Mouse (Mus musculus): ENCODE measurements at regions not wholly inside any gene's neighbourhood (a gene's known extent, or its start where the extent isn't known, plus 50 kb on each side); places are given as distances from the start of the nearest gene placed in this dataset.
A peak's percentile ranks its signal among the peaks of the same experiment; 100 is the strongest.

DNA sequence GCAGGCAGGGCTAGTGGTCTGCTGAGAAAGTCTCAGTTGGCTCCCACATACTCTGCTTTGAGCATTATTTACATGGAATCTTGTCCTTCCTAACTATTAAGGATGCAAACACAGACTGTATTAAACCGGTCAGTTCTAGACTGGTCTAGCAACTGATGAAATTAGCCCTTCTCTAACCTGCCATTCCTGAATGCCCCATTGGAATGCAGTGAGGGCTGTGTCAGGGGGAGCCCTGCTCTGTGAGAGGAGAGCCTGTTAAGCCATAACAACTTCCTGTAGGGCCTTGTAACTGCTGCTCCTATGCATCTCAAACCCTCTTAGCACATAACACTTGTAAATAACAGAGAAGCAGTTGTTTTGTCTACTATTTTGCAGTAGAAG is 114.7 kb upstream of the Peli2 start:
- H3K9me3 ChIP-seq, result no peaks in the 10 kb centered on the region
- ATAC-seq (ENCODE audit: insufficient number of reproducible peaks, insufficient read depth, low FRiP score, low TSS enrichment, low read depth), result peak; percentile 78; the same call in 1 of the 2 replicates
- peak overlapping the region; percentile 74 for H3K27ac ChIP-seq
- WGBS, result 60% methylated on average over 1 of the region's 1 CpGs
- peak overlapping the region; percentile 17; the same call in 1 of the 2 replicates for H3K4me2 ChIP-seq
- H3K4me1 ChIP-seq (replicated peaks), result peaks cover 15% of the 10 kb centered on the region
- no peak overlapping the region for H3K9ac ChIP-seq (replicated peaks)
- no peaks in the 10 kb centered on the region for H3K27me3 ChIP-seq
- H3K36me3 ChIP-seq, result no peaks in the 10 kb centered on the region
- no peak overlapping the region for H3K4me3 ChIP-seq (replicated peaks)

- 61% methylated on average over 2 of the region's 2 CpGs for WGBS
- Histone ChIP-seq H3K4me2 (no peak overlapping the region), H3K27me3 (no peaks in the 10 kb centered on the region), H3K4me3 (replicated peaks) (no peak overlapping the region), H3K4me1 (replicated peaks) (no peaks in the 10 kb centered on the region), H3K9me3 (no peaks in the 10 kb centered on the region), H3K36me3 (no peaks in the 10 kb centered on the region), H3K27ac (no peak overlapping the region), H3K9ac (replicated peaks) (no peak overlapping the region)
- no peak for ATAC-seq (ENCODE audit: insufficient number of reproducible peaks, insufficient read depth, low FRiP score, low TSS enrichment, low read depth)
These were observed 108.0 kb upstream of the Peli2 start for GRCm38 (mm10) chr14:48012361-48013215.

DNA sequence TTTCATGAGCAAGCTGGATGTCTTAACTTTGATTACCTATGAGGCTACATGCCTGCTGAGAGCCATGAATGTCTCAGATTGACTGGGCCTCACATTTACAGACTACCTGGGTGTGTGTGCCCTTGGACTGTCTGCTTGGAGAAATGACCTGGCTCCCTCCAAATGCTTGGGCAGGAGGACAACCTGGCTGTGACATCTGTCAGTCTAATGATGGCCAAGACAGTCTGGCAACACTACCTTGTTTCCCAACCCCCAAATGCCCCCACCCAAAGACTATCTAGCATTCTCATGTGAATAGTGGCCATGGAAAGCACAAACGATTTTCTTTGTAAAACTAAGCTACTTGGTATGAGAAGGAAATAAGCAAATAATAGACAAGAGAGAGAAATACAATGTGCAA is 107.2 kb upstream of the Peli2 start:
- H3K4me2 ChIP-seq, result no peak overlapping the region
- ATAC-seq (ENCODE audit: insufficient number of reproducible peaks, insufficient read depth, low FRiP score, low TSS enrichment, low read depth), result no peak
- H3K9ac ChIP-seq (replicated peaks), result no peak overlapping the region
- H3K4me1 ChIP-seq (replicated peaks), result no peaks in the 10 kb centered on the region
- H3K36me3 ChIP-seq, result no peaks in the 10 kb centered on the region
- no peaks in the 10 kb centered on the region for H3K9me3 ChIP-seq
- 85% methylated on average over 1 of the region's 1 CpGs for WGBS
- H3K27ac ChIP-seq, result no peak overlapping the region
- H3K27me3 ChIP-seq, result no peaks in the 10 kb centered on the region
- no peak overlapping the region for H3K4me3 ChIP-seq (replicated peaks)

GRCm38 (mm10) chr14:48014776-48015175 is 105.8 kb upstream of the Peli2 start:
- Histone ChIP-seq H3K4me1 (replicated peaks) (no peaks in the 10 kb centered on the region), H3K4me2 (no peak overlapping the region)
- 82% methylated on average over 2 of the region's 2 CpGs for WGBS

DNA sequence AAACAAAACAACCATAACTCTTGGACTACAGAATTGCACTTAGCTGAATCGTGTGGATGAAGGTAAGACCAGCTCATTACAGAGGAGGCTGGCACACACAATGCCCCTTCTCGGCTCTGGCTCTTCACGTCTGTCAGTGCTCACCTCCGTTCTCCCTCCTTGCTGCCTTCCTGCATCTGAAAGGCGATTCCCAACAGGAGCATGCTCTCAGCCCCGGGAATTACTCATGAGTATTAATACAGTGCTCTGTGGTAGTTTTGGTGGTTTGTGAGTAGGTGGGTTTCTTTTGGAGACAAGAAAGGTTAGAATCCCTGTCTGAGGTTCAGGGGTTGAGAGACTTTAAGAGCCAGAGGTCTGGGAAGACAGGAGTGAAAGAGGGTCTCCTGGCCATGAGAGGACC is 102.7 kb upstream of the Peli2 start:
- Histone ChIP-seq H3K27ac (no peak overlapping the region), H3K36me3 (no peaks in the 10 kb centered on the region), H3K4me1 (replicated peaks) (no peaks in the 10 kb centered on the region), H3K4me3 (replicated peaks) (no peak overlapping the region), H3K4me2 (no peak overlapping the region), H3K27me3 (no peaks in the 10 kb centered on the region), H3K9me3 (no peaks in the 10 kb centered on the region), H3K9ac (replicated peaks) (no peak overlapping the region)
- WGBS, result 86% methylated on average over 6 of the region's 6 CpGs
- ATAC-seq (ENCODE audit: insufficient number of reproducible peaks, insufficient read depth, low FRiP score, low TSS enrichment, low read depth), result no peak

More at GRCm38 (mm10) chr14:48014776-48015175, 105.8 kb upstream of the Peli2 start:
- Histone ChIP-seq H3K9ac (replicated peaks) (no peak overlapping the region), H3K27ac (no peak overlapping the region), H3K4me3 (replicated peaks) (no peak overlapping the region), H3K27me3 (no peaks in the 10 kb centered on the region), H3K36me3 (no peaks in the 10 kb centered on the region), H3K9me3 (no peaks in the 10 kb centered on the region)
- no peak for ATAC-seq (ENCODE audit: insufficient number of reproducible peaks, insufficient read depth, low FRiP score, low TSS enrichment, low read depth)

- no peaks in the 10 kb centered on the region for H3K27me3 ChIP-seq
- no peak overlapping the region for H3K9ac ChIP-seq (replicated peaks)
- H3K27ac ChIP-seq, result no peak overlapping the region
- H3K4me1 ChIP-seq (replicated peaks), result no peaks in the 10 kb centered on the region
- 82% methylated on average over 5 of the region's 5 CpGs for WGBS
- no peak overlapping the region for H3K4me2 ChIP-seq
- no peaks in the 10 kb centered on the region for H3K36me3 ChIP-seq
- H3K9me3 ChIP-seq, result no peaks in the 10 kb centered on the region
- no peak for ATAC-seq (ENCODE audit: insufficient number of reproducible peaks, insufficient read depth, low FRiP score, low TSS enrichment, low read depth)
- H3K4me3 ChIP-seq (replicated peaks), result no peak overlapping the region
These were observed 101.3 kb upstream of the Peli2 start for GRCm38 (mm10) chr14:48019331-48019730.

DNA sequence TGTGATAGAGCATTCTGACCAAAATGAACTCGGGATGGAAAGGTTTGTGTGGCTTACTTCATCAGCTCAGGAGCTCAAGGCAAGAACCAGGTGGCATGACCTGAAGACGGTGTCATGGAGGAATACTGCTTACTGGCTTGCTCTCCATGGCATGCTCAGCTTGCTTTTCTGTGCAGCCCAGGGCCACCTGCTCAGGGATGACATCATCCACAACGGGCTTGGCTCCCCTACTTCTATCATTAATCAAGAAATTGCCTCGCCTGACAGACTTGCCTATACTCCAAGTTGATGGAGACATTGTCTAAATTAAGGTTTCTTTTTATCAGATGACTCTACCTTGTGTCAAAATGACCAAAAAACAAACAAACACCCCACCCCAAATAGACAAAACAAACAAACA is 98.4 kb upstream of the Peli2 start:
- H3K9me3 ChIP-seq, result no peaks in the 10 kb centered on the region
- no peak overlapping the region for H3K27ac ChIP-seq
- H3K4me2 ChIP-seq, result no peak overlapping the region
- no peaks in the 10 kb centered on the region for H3K36me3 ChIP-seq
- H3K9ac ChIP-seq (replicated peaks), result no peak overlapping the region
- 86% methylated on average over 4 of the region's 4 CpGs for WGBS
- no peak overlapping the region for H3K4me3 ChIP-seq (replicated peaks)
- no peaks in the 10 kb centered on the region for H3K4me1 ChIP-seq (replicated peaks)
- H3K27me3 ChIP-seq, result no peaks in the 10 kb centered on the region
- no peak for ATAC-seq (ENCODE audit: insufficient number of reproducible peaks, insufficient read depth, low FRiP score, low TSS enrichment, low read depth)

GRCm38 (mm10) chr14:48024051-48024693 is 96.5 kb upstream of the Peli2 start:
- no peaks in the 10 kb centered on the region for H3K9me3 ChIP-seq
- no peak overlapping the region for H3K4me3 ChIP-seq (replicated peaks)
- no peak overlapping the region for H3K9ac ChIP-seq (replicated peaks)
- H3K4me1 ChIP-seq (replicated peaks), result no peaks in the 10 kb centered on the region
- 86% methylated on average over 8 of the region's 8 CpGs for WGBS
- H3K27me3 ChIP-seq, result no peaks in the 10 kb centered on the region
- no peak overlapping the region for H3K27ac ChIP-seq
- ATAC-seq (ENCODE audit: insufficient number of reproducible peaks, insufficient read depth, low FRiP score, low TSS enrichment, low read depth), result no peak
- H3K36me3 ChIP-seq, result no peaks in the 10 kb centered on the region
- no peak overlapping the region for H3K4me2 ChIP-seq

- H3K9me3 ChIP-seq, result no peaks in the 10 kb centered on the region
- H3K36me3 ChIP-seq, result no peaks in the 10 kb centered on the region
- H3K27me3 ChIP-seq, result no peaks in the 10 kb centered on the region
- no peak overlapping the region for H3K4me2 ChIP-seq
- no peak overlapping the region for H3K4me3 ChIP-seq (replicated peaks)
- no peaks in the 10 kb centered on the region for H3K4me1 ChIP-seq (replicated peaks)
- 76% methylated on average over 4 of the region's 4 CpGs for WGBS
- no peak overlapping the region for H3K27ac ChIP-seq
- H3K9ac ChIP-seq (replicated peaks), result no peak overlapping the region
- ATAC-seq (ENCODE audit: insufficient number of reproducible peaks, insufficient read depth, low FRiP score, low TSS enrichment, low read depth), result no peak
These were observed 81.3 kb upstream of the Peli2 start for GRCm38 (mm10) chr14:48039286-48039790.

- H3K36me3 ChIP-seq, result no peaks in the 10 kb centered on the region
- H3K9ac ChIP-seq (replicated peaks), result no peak overlapping the region
- no peaks in the 10 kb centered on the region for H3K4me1 ChIP-seq (replicated peaks)
- no peak for ATAC-seq (ENCODE audit: insufficient number of reproducible peaks, insufficient read depth, low FRiP score, low TSS enrichment, low read depth)
- H3K4me3 ChIP-seq (replicated peaks), result no peak overlapping the region
- H3K9me3 ChIP-seq, result no peaks in the 10 kb centered on the region
- H3K27ac ChIP-seq, result no peak overlapping the region
- 81% methylated on average over 9 of the region's 9 CpGs for WGBS
- no peak overlapping the region for H3K4me2 ChIP-seq
- H3K27me3 ChIP-seq, result no peaks in the 10 kb centered on the region
These were observed 74.5 kb upstream of the Peli2 start for GRCm38 (mm10) chr14:48046094-48046493.

GRCm38 (mm10) chr14:48046831-48047230 is 73.8 kb upstream of the Peli2 start:
- Histone ChIP-seq H3K9me3 (no peaks in the 10 kb centered on the region), H3K4me2 (no peak overlapping the region), H3K27me3 (no peaks in the 10 kb centered on the region), H3K4me3 (replicated peaks) (no peak overlapping the region), H3K4me1 (replicated peaks) (no peaks in the 10 kb centered on the region), H3K36me3 (no peaks in the 10 kb centered on the region), H3K9ac (replicated peaks) (no peak overlapping the region), H3K27ac (no peak overlapping the region)
- WGBS, result 74% methylated on average over 1 of the region's 1 CpGs
- ATAC-seq (ENCODE audit: insufficient number of reproducible peaks, insufficient read depth, low FRiP score, low TSS enrichment, low read depth), result no peak

Data from limb, embryonic 12.5 days (tissue).